Mouse (Mus musculus) neural tube, embryonic 10.5 days (tissue): Measurements from ENCODE around the gene Ube2l6.
A peak's percentile ranks its signal among the peaks of the same experiment; 100 is the strongest.
"Not testable (repeated sequence)": the region's sequence is repeated elsewhere in the genome, so short reads cannot be mapped to it uniquely, and the experiment has no call there.

ENCODE experiments used
- DNase-seq: peaks from one replicate; pipeline ENCODE4 v3.0.0-alpha.2; 2017; ENCODE audit warnings: low spot score; ENCODE audit errors: extremely low spot score

Gene Ube2l6

DNA sequence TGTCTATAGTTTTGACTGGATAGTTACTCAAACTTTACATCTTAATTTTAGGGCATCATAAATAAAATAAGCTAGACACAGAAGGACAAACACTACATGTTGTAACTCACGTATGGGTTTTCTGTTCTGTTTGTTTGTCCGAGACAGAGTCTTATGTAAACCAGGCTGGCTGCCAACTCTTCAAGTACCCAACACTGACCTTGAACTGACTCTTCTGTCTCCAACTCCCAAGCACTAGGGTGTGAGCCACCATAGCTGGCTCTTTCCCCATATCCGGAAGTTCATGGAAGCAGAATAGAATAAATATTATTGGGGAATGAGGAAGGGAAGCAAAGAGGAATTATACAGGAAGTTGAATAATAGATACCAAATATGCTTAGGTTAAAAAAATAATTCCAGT, 6.1 kb upstream of the Ube2l6 start:
- DNase-seq = no peak

DNA sequence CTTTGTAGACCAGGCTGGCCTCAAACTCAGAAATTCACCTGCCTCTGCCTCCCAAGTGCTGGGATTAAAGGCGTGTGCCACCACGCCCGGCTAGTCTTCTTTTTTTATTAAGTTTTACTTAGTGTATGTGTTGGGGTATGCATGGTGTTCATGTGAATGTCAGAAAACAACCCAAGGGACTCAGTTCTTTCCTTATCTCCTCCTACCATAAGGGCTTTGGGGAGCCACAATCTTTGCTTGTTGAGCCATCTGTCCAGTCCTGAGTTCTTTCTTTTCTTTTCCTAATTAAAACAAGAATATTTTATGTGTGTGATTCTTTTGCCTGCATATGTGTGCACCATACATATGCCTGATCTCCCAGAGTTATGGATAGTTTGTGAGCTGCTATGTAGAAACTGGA, 5.5 kb upstream of the Ube2l6 start:
- DNase-seq = no peak

DNA sequence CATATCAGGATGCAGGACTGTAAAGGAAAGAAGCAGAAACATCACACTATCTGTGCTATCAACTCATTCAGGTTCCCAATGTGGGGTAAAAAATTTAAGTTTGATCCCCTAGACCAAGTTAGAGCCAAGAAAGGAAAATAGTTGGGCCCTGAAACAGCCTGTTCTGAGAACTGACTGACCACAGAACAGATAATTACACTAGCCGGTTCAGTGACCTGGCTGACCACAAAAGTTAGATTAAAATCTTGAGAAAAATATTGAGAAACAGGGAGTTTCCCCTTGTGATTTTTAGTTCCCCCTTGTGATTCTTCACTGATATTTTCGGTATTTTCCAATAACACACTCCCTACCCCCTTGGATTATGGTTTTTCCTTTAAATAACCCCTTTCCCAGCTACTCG, 4.8 kb upstream of the Ube2l6 start:
- DNase-seq = no peak

DNA sequence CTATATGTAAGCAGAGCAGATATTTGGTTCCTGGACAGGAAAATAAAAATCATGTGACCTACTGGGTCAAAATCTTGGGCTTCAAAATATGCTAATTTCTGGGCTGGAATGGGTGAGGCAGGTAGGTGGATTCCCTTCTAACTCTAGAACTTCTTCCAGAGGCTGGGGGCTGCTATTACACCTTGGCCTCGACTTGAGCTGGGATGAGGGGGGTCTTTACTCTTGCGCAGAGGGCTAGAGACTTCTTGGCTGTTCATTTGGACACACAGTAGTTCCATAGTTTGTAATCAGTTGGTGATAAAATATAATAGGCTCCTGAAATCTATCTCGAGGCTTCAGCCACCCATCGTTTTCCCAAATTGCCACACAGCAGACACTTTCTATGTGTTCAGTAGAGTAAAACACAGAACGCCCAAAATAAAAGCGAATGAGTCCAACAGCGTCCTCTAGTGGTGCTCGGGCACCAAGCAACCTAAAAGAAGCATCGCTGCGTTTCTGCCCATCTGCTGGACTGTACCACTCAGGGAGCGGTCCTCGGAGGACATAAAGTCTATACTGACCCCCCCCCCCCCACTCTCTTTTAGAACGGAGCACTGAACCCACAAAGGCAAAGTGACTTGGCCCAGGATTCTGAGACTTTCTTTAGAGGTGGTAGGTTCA, 665 bp upstream of the Ube2l6 start:
- DNase-seq = peak; percentile 87

DNA sequence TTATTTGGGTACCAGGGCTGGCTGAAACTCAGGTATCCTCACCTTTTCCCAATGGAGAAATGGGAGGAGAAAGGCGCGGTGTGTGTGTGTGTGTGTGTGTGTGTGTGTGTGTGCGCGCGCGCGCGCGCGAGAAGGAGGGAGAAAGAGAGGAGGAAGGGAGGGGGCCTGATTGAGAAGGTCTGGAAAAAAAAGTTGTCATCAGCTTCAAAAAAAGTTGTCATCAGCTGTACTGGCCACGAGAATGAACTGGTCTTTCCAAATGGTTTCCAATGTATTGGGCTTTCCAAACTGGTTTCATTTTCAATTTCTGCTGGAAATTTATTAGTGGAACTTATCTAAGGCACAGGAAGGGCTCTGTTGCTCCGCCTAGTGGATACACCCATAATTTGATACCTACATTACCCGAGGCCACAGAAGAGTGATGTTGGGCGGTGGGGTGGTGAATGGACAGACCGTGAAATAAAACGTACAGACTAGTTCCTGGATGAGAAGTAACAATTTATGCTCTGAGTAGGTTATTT, 473 bp downstream of the Ube2l6 start:
- DNase-seq = peak; percentile 64

DNA sequence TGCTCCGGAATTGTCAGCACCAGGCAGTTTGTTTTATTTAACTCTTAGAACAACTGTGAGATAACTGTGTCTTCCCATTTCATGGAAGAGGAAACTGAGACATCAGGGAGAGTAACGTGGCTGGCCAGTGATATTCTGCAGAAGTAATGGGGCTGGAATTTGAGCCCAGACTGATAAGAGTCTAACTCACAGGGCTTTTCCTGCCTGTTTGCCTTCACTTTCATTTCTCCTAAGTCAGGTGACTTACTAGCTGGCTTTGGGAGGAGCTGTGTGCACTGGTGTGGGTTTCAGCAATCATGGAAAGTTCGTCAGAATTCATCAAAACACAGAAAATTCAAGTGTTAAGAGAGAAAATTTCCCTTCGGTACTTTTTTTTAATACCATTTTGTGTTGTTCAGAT, 1.7 kb downstream of the Ube2l6 start:
- no peak for DNase-seq

DNA sequence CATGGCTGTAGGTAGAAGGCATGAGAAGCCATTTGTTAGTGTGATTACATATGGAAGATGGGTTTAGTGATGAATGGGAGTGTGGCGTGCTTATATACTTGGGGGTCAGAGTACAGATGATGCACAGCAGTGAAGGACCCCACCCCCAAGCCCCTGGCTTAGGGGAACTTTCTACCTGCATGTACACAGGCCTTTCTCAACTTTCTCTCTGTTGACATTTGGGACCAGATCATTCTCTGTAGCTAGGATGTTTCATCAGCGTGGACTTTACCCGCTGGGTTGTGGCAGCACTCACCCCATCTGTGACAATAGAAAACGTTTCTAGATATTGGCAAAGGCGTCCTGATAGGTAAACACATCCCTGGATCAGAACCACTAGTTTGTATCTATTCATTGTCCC, 2.6 kb downstream of the Ube2l6 start:
- DNase-seq = not testable (repeated sequence)

DNA sequence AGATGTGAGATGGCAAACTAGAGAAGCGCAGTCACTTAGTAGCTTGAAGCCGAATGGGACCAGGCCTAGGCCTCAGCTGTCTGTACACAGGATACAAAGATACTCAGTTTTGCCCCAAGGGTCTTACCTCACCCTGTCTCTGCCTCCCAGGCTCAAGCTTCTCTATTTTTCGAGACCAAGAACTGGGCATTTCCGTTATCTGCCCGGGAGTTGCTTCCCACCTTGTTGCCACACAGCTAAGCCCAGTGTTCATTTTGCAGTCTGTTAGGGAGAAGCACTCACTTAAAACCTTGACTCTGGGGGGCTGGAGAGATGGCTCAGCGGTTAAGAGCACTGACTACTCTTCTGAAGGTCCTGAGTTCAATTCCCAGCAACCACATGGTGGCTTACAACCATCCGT, 5.3 kb downstream of the Ube2l6 start:
- DNase-seq = no peak

DNA sequence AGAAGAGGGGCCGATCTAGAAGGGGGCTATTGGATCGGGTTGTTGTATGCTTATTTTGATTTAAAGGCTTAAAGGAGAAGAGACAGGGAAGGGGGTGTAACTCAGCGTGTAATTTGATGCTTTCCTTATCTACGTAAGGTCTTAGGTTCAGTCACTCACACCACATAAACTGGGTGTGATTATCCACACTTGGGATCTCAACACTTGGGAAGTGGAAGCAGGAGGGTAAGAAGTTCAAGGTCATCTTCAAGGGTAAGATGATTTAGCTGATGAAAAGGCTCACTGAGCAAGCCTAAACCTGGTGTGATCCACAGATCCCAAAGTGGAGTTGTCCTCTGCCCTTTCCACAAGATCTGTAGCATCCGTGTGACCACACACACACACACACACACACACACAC, 7.9 kb downstream of the Ube2l6 start:
- DNase-seq = no peak

DNA sequence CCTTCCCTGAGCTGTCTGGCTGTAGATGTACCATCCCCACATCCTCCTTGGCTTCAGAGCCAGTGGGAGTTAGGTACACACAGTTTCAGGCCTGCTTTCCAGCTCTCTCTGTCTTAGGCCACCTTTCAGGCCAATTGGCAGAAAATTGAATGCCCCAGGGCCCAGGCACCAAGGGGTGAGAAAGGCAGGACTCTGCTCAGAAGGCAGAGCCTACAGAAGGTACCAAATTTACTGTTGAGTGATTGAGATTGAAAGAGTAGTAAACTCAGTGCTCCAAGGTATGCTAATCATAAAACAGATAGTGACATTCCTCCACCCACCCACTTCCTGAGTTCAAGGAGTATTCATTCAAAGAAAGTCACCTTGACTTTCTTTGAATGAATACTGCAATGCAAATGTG, 10.7 kb downstream of the Ube2l6 start:
- DNase-seq = no peak

DNA sequence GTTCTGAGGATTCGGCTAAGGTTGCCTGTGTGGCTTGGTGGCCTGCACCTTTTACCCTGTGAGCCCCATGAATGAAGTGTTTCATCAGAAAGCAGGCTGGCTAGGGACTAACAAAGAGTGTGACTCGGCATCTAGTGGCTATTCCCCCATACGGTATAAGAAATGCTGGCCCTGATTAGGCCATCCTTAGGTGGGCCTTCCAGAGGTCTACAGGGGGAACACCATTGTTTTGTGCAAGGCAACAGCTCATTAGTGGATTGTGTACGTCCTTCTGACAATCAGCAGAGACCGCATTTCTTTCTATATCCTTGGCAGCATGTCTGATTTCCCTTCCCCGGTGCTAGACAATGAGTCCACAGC, 11.9 kb downstream of the Ube2l6 start:
- no peak for DNase-seq

DNA sequence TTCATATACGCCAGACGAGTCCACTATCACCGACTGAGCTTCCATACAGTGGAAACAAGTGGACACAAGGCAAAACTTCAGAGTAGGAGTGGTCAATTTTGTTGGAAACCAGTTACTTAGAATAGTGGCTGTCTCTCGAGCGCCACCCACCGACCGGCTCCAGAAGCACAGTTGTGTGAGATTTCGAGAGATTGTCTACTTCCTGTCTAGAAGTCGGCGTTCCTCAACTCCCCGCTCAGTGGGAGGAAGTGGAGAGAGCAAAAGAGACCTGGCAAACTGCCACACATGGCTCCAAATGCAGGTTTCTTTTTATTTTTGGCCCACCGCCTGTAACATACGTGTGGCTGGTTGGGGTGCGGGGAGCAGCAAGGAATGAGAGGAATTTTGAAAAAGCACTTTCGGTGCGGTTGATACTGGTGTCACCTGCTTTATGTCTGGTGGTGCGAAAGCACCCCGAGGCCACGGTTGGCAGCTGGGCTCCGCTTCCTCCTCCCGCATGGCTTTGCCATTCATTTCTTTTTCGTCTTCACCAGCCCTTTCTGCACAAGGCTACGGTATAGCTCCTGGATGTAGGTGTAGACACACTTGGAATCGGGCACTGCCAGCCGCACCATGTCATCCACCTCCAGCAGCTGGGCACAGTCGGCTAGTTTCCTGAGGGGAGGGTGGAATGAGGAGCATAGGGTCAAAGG, 12.4 kb downstream of the Ube2l6 start:
- DNase-seq = peak; percentile 86

DNA sequence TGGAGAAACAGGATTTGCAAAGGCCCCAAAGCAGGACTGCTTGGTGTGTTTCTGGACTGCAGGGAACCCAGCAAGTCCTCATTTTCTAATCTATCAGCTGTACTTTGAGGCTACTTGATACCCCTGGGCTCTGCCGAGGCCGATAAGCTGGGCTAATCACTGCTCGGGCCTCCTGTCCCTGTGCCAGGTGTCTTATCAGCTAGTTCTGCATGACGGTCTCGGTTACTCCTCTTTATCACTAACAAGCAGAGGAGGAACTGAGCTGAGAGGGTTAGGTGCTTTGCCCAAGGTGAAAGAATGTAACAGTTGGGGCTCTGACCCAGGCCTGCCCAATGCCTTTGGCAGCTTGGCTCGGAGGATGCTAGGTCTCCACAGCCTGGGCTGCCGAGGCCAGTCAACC, 13.3 kb downstream of the Ube2l6 start:
- no peak for DNase-seq

DNA sequence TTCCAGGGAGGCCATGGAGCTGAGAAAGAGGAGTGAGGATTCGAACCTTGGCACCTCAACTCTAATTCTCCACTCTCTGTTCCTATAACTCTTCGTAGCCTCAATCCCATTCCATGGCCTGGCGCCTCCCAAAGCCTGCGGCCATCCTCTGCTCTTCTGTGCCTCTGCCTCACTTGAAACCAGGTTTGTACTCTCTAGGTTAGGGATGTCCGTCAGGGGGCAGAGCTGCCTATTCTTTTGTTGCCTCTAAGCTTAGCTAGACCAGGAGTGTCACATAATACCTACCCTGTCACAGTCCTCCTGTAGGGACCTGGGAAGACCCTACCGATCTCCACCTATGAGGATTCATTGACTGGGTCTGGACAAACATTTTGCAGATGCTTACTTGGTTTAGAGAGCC, 14.0 kb downstream of the Ube2l6 start:
- no peak for DNase-seq

DNA sequence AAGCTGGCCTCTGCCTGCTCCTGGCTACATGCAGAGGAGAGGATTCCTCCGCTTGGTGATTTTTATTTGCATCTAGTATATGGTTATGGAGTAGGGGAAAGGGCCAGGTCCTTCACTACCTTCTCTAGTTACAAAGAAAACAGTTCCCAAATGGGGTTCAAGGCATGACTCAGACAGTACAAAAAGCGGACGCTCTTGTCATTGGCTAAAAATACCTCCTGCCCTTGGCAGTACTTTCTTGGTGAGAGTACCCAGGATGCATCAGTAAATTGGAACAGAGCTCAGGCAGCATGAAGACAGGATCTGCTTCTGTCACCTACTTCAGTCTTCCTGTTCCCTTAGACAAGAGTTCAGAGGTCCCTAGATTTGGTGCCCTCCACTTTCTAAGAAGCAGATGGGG, 21.2 kb downstream of the Ube2l6 start:
- DNase-seq = no peak

DNA sequence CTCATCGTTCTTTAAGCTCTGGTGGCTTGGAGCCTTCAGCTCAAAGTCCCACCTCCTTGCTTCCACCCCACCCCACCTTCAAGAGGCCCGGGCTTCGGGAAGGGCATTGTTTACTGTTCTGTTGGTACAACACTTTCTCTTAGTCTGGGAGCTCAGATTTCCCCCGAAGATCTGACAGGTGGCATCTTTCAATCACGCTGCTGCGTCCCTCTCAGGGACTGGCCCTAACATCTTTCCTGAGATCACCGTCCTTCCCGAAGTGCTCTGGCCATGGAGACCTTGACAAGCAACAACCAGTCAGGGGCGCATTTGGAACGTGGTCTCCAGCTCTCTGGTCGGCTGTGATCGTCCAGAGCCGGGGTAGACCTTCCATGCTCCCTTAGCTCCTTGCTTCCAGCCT, 23.9 kb downstream of the Ube2l6 start, which contains the start of gene Smtnl1:
Gene Smtnl1 (minus strand): TSS at position 101 of the 400 bp plus-strand sequence.
- DNase-seq = no peak

DNA sequence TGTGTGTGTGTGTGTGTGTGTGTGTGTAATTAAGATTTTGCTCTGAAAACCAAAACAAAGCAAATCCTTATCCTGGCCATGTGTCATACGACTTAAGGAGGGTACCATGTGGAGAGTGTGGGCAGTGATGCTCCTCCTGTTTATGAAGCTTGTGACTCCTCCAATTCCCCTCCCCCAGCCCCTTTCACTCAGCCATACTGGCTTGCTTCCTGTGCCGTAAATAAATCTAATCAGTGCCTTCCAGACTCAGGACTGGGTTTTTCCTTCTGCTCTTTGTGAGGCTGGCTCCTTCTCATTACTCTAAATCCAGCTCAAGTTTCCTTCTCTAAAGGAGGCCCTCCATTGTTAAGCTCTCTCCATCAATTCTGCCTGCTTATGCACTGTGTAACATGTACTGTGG, 24.6 kb downstream of the Ube2l6 start:
- no peak for DNase-seq

DNA sequence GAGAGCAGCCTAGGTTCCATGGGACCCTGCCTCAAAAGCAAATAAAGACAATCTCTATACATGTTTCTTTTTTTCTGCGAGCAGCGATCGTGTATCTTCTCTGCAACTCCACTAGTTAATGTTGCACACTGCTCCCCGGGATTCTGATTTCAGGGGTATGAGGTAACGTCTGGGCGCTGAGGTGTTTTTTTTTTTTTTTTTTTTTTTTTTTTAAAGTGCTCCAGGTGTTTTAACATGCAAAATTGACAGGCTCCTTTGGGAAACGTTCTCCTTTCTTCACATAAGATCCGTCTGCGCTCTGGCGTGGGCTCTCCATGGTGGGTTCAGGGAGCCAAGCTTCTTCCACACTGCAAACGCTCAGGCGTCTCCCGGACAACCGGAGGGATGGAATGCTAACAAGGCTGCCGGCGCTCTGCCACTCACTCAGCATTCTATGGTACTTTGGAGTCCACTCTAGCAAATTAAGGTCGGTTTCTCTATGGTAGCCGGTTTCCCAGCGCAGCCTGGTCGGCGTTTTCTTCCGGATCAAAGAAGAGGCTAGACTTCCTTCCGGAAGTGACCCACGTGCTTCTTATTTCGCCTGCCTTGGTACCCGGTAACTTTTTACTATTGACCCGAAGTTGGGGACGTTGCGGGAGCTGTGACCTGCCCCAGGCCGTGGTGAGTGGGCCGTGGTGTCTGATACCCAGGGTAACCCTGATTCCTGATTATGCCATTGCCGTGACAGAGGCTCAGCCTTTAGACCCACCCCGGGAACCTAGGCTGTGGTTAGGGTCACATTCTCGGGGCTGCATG, 28.1 kb downstream of the Ube2l6 start, which contains the start of gene Timm10:
Gene Timm10 (plus strand): TSS at position 510 of the 795 bp plus-strand sequence.
- peak; percentile 89 for DNase-seq

DNA sequence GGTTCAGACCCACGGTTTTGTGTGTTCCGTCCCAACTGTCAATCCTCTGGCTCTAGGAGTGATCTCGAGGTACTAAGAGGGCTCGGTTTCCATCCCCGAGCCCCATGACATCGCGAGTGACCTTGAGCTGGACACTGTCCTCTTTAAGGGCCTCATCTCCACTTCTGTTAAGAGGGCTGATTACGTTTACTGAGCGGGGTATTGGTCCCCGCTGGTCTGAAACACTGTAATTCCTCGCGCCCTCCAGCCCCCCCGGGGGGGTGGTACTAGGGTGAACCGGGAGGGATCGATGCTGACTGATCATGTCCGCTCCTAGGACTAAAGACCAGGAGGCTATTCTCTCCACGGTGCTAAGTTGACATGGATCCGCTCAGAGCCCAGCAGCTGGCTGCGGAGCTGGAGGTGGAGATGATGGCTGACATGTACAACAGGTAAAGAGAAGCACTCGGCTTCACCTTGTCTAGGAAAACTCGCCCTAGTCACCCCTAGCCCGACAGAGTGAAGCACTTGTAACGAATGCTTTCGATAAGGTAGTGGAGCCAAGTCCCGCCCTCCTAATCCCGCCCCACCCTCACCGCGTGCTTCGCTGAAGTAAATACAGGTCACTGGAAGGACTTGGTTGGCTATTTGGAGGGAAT, 28.8 kb downstream of the Ube2l6 start:
- peak; percentile 35 for DNase-seq

DNA sequence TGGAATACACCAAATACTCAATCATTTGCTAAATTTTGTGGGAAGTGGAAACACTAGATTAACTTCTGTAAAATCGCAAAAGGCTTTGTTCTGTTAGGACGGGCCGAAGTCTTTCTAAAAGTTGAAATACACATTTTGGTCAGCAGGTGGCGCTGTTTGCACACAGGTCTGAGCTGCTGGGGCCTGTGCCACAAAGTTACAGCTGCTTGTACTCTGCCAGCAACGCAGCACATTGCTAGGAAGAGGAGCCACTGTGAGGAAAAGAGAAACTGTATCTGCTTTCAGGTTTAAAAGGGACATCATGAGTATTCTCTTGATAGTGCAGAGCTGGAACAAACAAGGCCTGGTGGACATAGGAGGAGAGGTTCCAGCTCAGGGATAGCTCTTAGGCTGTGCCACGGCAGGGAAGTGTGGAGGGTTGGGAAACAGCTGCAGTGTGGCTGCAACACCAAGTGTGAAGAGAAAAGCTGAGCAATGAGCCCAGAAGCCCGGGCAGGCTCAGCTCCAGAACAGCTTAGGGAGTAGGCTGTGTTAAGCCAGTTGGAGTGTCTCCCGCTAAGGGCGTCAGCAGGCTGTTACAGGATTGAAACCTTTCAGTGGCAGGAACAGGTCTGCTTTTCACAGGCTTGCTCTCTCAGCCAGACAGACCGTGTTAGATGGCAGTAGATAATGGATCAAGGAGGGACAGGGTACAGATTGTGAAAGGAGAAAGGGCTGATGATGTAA, 33.2 kb downstream of the Ube2l6 start:
- peak; percentile 84 for DNase-seq

DNA sequence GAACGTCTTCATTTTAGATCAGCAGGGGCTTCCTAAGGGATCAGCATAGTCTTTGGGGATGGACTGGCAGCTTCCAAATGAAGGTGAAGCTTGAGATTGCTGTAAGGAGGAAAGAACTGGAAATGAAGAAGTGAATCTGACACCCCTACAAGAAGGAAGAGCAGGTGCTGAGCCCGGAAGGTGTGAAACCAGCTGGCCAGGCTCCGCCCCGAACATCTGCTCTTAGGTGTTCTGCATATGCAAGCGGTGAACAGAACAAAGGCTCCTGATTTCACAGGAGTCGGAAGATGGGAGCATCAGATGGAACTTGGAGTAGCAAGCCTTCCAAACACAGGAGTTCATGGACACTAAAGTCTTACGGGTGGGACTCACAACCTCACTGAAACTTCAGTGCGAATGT, 38.5 kb downstream of the Ube2l6 start:
- DNase-seq = no peak
